Mouse (Mus musculus) MEL (cell line): ENCODE measurements around the gene Gm10840.

Experiments used
- KAT2A ChIP-seq: conservative IDR thresholded peaks from 2 replicates; pipeline ENCODE4 v1.6.1; 2012; ENCODE audit warnings: low read depth, low read length, improper control_type of control experiment, inconsistent platforms
- POLR2A ChIP-seq, 2 experiments: IDR thresholded peaks; 2 replicates each; pipeline ENCODE4 v1.6.1; 2011 to 2012; ENCODE audit warnings: low read length in 2 of 2, mild to moderate bottlenecking in 2 of 2, control low read depth in 1 of 2, improper control_type of control experiment in 1 of 2, low read depth in 1 of 2, moderate library complexity in 1 of 2; ENCODE audit not compliant: control insufficient read depth in 1 of 2, insufficient read depth in 1 of 2, poor library complexity in 1 of 2
- ZNF384 ChIP-seq: IDR thresholded peaks from 2 replicates; pipeline ENCODE4 v1.6.1; 2012; ENCODE audit warnings: low read depth, mild to moderate bottlenecking, inconsistent platforms, low read length, improper control_type of control experiment

DNA sequence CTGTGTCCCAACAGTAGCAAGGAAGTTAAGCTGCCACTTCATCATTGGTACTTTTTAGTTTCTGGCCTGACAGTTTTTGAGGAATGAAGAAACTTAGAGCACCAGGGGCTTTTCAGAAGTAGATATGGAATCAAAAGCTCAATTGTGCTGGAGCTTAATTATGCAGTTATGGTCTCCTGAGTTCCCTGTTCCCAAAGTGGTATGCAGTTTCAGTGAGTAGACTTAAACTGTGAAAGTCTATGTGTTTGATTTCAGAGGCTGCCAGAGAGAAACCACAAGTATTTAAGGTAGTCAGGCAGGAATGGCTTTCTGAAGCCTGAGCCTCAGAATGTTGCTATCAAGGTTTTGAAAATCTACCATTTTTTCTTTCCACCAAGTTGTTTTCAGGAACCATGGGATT is 49.0 kb upstream of the Gm10840 start:
- TF ChIP-seq POLR2A (IDR thresholded peaks at IDR 0.05; ENCODE audit: control insufficient read depth in 1 of 2, insufficient read depth in 1 of 2, low read depth in 1 of 2, low read length in 2 of 2, poor library complexity in 1 of 2) (no peak), KAT2A (no peak), ZNF384 (no peak)
